Mouse (Mus musculus): Measurements from ENCODE around the gene Gm12248. TPM values are rescaled to one million over a fixed set of nuclear protein-coding genes. Genes with fewer than 3 reads are reported as not detected.
A peak's percentile ranks its signal among the peaks of the same experiment; 100 is the strongest.
"Not testable (repeated sequence)": the region's sequence is repeated elsewhere in the genome, so short reads cannot be mapped to it uniquely, and the experiment has no call there.

The Gm12248 gene
- polyA plus RNA-seq, 1 experiment from 2014 or later = not detected

DNA sequence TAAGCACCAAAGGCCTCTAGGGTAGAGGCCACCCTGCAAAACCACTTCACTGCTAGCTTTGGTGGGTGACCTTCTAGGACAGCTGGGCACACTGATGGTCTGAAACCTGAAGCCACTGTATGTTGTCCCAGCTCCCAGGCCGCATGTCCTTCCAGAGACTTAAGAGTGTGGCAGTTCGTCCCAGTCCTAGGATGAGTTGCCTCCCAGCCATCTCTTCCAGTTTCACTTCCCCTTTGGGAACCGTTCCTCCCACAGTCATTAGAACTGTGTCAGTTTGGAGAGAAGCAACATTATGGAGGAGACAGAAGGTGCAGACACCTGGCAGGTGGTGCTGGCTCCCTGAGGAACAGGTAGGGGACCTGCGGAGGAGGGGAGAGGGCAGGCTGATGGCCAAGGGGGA, 393 bp downstream of the Gm12248 start:
- Histone ChIP-seq H3K4me2 (ENCODE audit: low read depth, low read length) (peak overlapping the region; percentile 68), H3K9ac (replicated peaks) (peak overlapping the region; percentile 12; the same call in 1 of the 2 replicates), H3K27me3 (ENCODE audit: insufficient read depth, low read length) (no peaks in the 10 kb centered on the region), H3K36me3 (replicated peaks; ENCODE audit: insufficient read depth, low read length) (no peaks in the 10 kb centered on the region), H3K4me1 (ENCODE audit: insufficient read depth) (peaks cover 17% of the 10 kb centered on the region; the same call in 1 of the 2 replicates), H3K9me3 (ENCODE audit: low read length) (no peaks in the 10 kb centered on the region), H3K4me3 (ENCODE audit: low read depth, low read length) (peak overlapping the region; percentile 37), H3K27ac (ENCODE audit: low read depth) (no peak overlapping the region)
- DNase-seq (no peak), ATAC-seq (no peak)
- TF ChIP-seq CTCF (IDR thresholded peaks at IDR 0.05; ENCODE audit: low read depth) (no peak), EP300 (IDR thresholded peaks at IDR 0.05; ENCODE audit: low read depth) (no peak)
- WGBS (ENCODE audit: insufficient replicate concordance) = 25% methylated on average over 4 of the region's 4 CpGs

- H3K9me3 ChIP-seq (ENCODE audit: low read length) = no peaks in the 10 kb centered on the region
- WGBS (ENCODE audit: insufficient replicate concordance) = 70% methylated on average over 6 of the region's 6 CpGs
- no peak for ATAC-seq
- no peak overlapping the region for H3K4me3 ChIP-seq (ENCODE audit: low read depth, low read length)
- no peak for DNase-seq
- H3K27me3 ChIP-seq (ENCODE audit: insufficient read depth, low read length) = no peaks in the 10 kb centered on the region
- no peaks in the 10 kb centered on the region for H3K4me1 ChIP-seq (ENCODE audit: insufficient read depth)
- no peaks in the 10 kb centered on the region for H3K36me3 ChIP-seq (replicated peaks; ENCODE audit: insufficient read depth, low read length)
- H3K27ac ChIP-seq (ENCODE audit: low read depth) = no peak overlapping the region
- no peak overlapping the region for H3K9ac ChIP-seq (replicated peaks)
- H3K4me2 ChIP-seq (ENCODE audit: low read depth, low read length) = no peak overlapping the region
- TF ChIP-seq EP300 (IDR thresholded peaks at IDR 0.05; ENCODE audit: low read depth) = no peak
- TF ChIP-seq CTCF (IDR thresholded peaks at IDR 0.05; ENCODE audit: low read depth) = no peak
Measured at GRCm38 (mm10) chr11:58081716-58082115, 11.2 kb downstream of the Gm12248 start.

DNA sequence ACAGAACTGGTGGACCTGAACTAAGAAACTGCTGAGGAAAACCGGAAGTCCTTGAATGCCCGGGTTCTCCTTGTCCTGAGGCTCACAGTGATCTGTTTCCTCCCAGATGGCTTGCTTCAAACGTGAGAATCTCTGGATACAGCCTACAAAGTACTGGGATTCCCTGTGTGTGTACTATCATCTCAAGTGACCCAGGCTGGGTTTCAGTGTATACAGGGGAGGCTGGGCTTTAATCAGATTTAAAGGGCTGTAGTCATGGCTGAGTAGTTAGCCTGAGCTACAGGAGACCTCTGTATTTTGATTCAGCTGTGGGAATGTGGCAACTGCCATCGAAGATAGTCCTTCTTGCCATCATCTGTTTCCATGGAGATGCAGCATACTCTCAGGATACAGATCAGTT, 15.7 kb downstream of the Gm12248 start:
- H3K27me3 ChIP-seq (ENCODE audit: insufficient read depth, low read length) = no peaks in the 10 kb centered on the region
- ATAC-seq = no peak
- DNase-seq = no peak
- H3K4me1 ChIP-seq (ENCODE audit: insufficient read depth) = no peaks in the 10 kb centered on the region
- TF ChIP-seq EP300 (IDR thresholded peaks at IDR 0.05; ENCODE audit: low read depth) (no peak), CTCF (IDR thresholded peaks at IDR 0.05; ENCODE audit: low read depth) (no peak)
- H3K4me2 ChIP-seq (ENCODE audit: low read depth, low read length) = no peak overlapping the region
- no peaks in the 10 kb centered on the region for H3K9me3 ChIP-seq (ENCODE audit: low read length)
- no peak overlapping the region for H3K9ac ChIP-seq (replicated peaks)
- no peak overlapping the region for H3K4me3 ChIP-seq (ENCODE audit: low read depth, low read length)
- no peaks in the 10 kb centered on the region for H3K36me3 ChIP-seq (replicated peaks; ENCODE audit: insufficient read depth, low read length)
- no peak overlapping the region for H3K27ac ChIP-seq (ENCODE audit: low read depth)
- 67% methylated on average over 4 of the region's 4 CpGs for WGBS (ENCODE audit: insufficient replicate concordance)

- ATAC-seq = no peak
- no peak for TF ChIP-seq EP300 (IDR thresholded peaks at IDR 0.05; ENCODE audit: low read depth)
- no peak for TF ChIP-seq CTCF (IDR thresholded peaks at IDR 0.05; ENCODE audit: low read depth)
- 71% methylated on average over 3 of the region's 3 CpGs for WGBS (ENCODE audit: insufficient replicate concordance)
- Histone ChIP-seq H3K36me3 (replicated peaks; ENCODE audit: insufficient read depth, low read length) (no peaks in the 10 kb centered on the region), H3K4me1 (ENCODE audit: insufficient read depth) (no peaks in the 10 kb centered on the region), H3K9me3 (ENCODE audit: low read length) (no peaks in the 10 kb centered on the region), H3K27me3 (ENCODE audit: insufficient read depth, low read length) (no peaks in the 10 kb centered on the region), H3K4me2 (ENCODE audit: low read depth, low read length) (no peak overlapping the region), H3K4me3 (ENCODE audit: low read depth, low read length) (no peak overlapping the region), H3K27ac (ENCODE audit: low read depth) (no peak overlapping the region), H3K9ac (replicated peaks) (no peak overlapping the region)
- no peak for DNase-seq
Measured at GRCm38 (mm10) chr11:58072978-58073377, 20.0 kb downstream of the Gm12248 start.

- no peak overlapping the region for H3K27ac ChIP-seq (ENCODE audit: low read depth)
- H3K4me1 ChIP-seq (ENCODE audit: insufficient read depth) = no peaks in the 10 kb centered on the region
- WGBS (ENCODE audit: insufficient replicate concordance) = 81% methylated on average over 4 of the region's 4 CpGs
- H3K9me3 ChIP-seq (ENCODE audit: low read length) = no peaks in the 10 kb centered on the region
- H3K4me3 ChIP-seq (ENCODE audit: low read depth, low read length) = no peak overlapping the region
- DNase-seq (no peak), ATAC-seq (no peak)
- TF ChIP-seq CTCF (IDR thresholded peaks at IDR 0.05; ENCODE audit: low read depth) (no peak), EP300 (IDR thresholded peaks at IDR 0.05; ENCODE audit: low read depth) (no peak)
- H3K9ac ChIP-seq (replicated peaks) = no peak overlapping the region
- H3K27me3 ChIP-seq (ENCODE audit: insufficient read depth, low read length) = no peaks in the 10 kb centered on the region
- peaks cover 3% of the 10 kb centered on the region for H3K36me3 ChIP-seq (replicated peaks; ENCODE audit: insufficient read depth, low read length)
- H3K4me2 ChIP-seq (ENCODE audit: low read depth, low read length) = no peak overlapping the region
Measured at GRCm38 (mm10) chr11:58065025-58065424, 27.9 kb downstream of the Gm12248 start.

DNA sequence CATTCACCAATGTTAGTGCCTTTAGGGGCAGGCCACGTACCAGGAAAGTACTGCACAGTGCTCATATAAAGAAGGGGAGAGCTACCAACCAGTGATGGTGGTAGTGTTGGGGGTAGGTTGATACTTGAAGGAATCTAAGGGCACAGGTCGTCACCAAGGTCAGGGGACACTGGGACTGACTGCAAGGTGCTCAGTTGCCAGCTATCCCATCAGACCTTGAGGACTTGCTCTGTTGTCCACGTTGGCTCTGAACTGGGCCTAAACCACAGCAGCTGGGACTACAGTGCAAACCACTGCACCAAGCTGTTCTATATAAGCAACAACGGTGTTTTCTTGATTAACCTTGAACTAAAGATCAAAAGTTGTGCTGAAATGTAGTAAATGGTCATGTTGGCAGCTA, 30.3 kb downstream of the Gm12248 start:
- Histone ChIP-seq H3K27me3 (ENCODE audit: insufficient read depth, low read length) (no peaks in the 10 kb centered on the region), H3K4me3 (ENCODE audit: low read depth, low read length) (no peak overlapping the region), H3K9ac (replicated peaks) (no peak overlapping the region), H3K9me3 (ENCODE audit: low read length) (no peaks in the 10 kb centered on the region), H3K36me3 (replicated peaks; ENCODE audit: insufficient read depth, low read length) (peaks cover 16% of the 10 kb centered on the region), H3K27ac (ENCODE audit: low read depth) (no peak overlapping the region), H3K4me1 (ENCODE audit: insufficient read depth) (no peaks in the 10 kb centered on the region), H3K4me2 (ENCODE audit: low read depth, low read length) (no peak overlapping the region)
- WGBS (ENCODE audit: insufficient replicate concordance) = 79% methylated on average over 4 of the region's 4 CpGs
- no peak for ATAC-seq
- TF ChIP-seq CTCF (IDR thresholded peaks at IDR 0.05; ENCODE audit: low read depth) (no peak), EP300 (IDR thresholded peaks at IDR 0.05; ENCODE audit: low read depth) (no peak)
- no peak for DNase-seq

DNA sequence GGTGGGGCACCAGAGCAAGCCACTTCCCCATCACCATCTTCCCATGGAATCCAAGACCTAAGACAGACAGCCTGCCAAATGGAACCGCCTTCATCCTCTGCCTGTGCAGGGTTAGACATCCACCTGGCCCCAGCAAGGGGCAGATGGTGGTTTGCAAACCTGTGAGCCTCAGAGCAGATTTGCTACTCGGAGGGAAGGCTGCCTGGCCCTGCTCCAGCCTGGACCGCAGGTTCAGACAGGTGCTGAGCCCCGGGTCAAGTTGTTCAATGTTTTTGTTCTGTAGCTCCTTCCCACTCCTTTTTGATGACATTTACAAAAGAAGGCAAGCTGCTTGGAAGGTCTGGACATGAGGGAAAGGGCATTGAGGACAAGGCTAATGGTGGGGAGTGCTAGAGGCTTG, 31.7 kb downstream of the Gm12248 start:
- H3K27me3 ChIP-seq (ENCODE audit: insufficient read depth, low read length); DNase-seq; H3K9ac ChIP-seq (replicated peaks); H3K27ac ChIP-seq (ENCODE audit: low read depth); H3K4me1 ChIP-seq (ENCODE audit: insufficient read depth); H3K4me2 ChIP-seq (ENCODE audit: low read depth, low read length); H3K9me3 ChIP-seq (ENCODE audit: low read length); ATAC-seq; H3K4me3 ChIP-seq (ENCODE audit: low read depth, low read length): not testable (repeated sequence)
- WGBS (ENCODE audit: insufficient replicate concordance) = 93% methylated on average over 4 of the region's 4 CpGs
- H3K36me3 ChIP-seq (replicated peaks; ENCODE audit: insufficient read depth, low read length) = peaks cover 28% of the 10 kb centered on the region

- not testable (repeated sequence) for DNase-seq; H3K9me3 ChIP-seq (ENCODE audit: low read length); H3K4me2 ChIP-seq (ENCODE audit: low read depth, low read length); ATAC-seq; H3K27me3 ChIP-seq (ENCODE audit: insufficient read depth, low read length); H3K9ac ChIP-seq (replicated peaks); H3K27ac ChIP-seq (ENCODE audit: low read depth); H3K4me3 ChIP-seq (ENCODE audit: low read depth, low read length); H3K4me1 ChIP-seq (ENCODE audit: insufficient read depth)
- H3K36me3 ChIP-seq (replicated peaks; ENCODE audit: insufficient read depth, low read length) = peaks cover 41% of the 10 kb centered on the region
- WGBS (ENCODE audit: insufficient replicate concordance) = 87% methylated on average over 7 of the region's 7 CpGs
Measured at GRCm38 (mm10) chr11:58059752-58060151, 33.2 kb downstream of the Gm12248 start.
